Mouse (Mus musculus) NIH3T3 (cell line): ENCODE measurements around the gene Hrasls5.

Source experiments
- DNase-seq: peaks from one replicate; pipeline ENCODE4 v3.0.0-alpha.2; 2012; ENCODE audit warnings: low read depth

The Hrasls5 gene

GRCm38 (mm10) chr19:7606801-7607689 lies 5.3 kb upstream of the Hrasls5 start, which contains the start of gene Lgals12:
Lgals12 (minus strand) TSS chr19:7607193.
- no peak for DNase-seq

GRCm38 (mm10) chr19:7607690-7608201 lies 4.6 kb upstream of the Hrasls5 start:
- DNase-seq, result no peak

GRCm38 (mm10) chr19:7613151-7613550 lies 810 bp downstream of the Hrasls5 start:
- DNase-seq, result no peak

- peak; percentile 69 for DNase-seq
Observed at GRCm38 (mm10) chr19:7616231-7616930, 4.0 kb downstream of the Hrasls5 start.

- peak; percentile 16 for DNase-seq
Observed at GRCm38 (mm10) chr19:7617085-7617484, 4.7 kb downstream of the Hrasls5 start.

- peak; percentile 88 for DNase-seq
Observed at GRCm38 (mm10) chr19:7617696-7618095, 5.4 kb downstream of the Hrasls5 start.

- no peak for DNase-seq
Observed at GRCm38 (mm10) chr19:7633021-7633420, 20.7 kb downstream of the Hrasls5 start.

GRCm38 (mm10) chr19:7633786-7634185 lies 21.4 kb downstream of the Hrasls5 start:
- DNase-seq, result no peak

GRCm38 (mm10) chr19:7648913-7649666 lies 36.7 kb downstream of the Hrasls5 start:
- DNase-seq, result no peak

GRCm38 (mm10) chr19:7672033-7672432 lies 59.7 kb downstream of the Hrasls5 start:
- DNase-seq, result no peak

- DNase-seq, result no peak
Observed at GRCm38 (mm10) chr19:7687988-7688387, 75.6 kb downstream of the Hrasls5 start.
